Mouse (Mus musculus) CH12.LX (cell line): ENCODE data around the gene Wars2.

Experiments
- CTCF ChIP-seq, 2 experiments: IDR thresholded peaks in 1 of 2; conservative IDR thresholded peaks in 1 of 2; 2 replicates each; pipeline ENCODE4 v1.5.1; 2011 to 2012; ENCODE audit warnings: low read depth in 2 of 2, low read length in 2 of 2, improper control_type of control experiment in 1 of 2, inconsistent platforms in 1 of 2, mild to moderate bottlenecking in 1 of 2, moderate library complexity in 1 of 2
- EP300 ChIP-seq: IDR thresholded peaks from 2 replicates; pipeline ENCODE4 v1.6.1; 2011; ENCODE audit warnings: low read length, improper control_type of control experiment
- ETS1 ChIP-seq: conservative IDR thresholded peaks from 2 replicates; pipeline ENCODE4 v1.6.1; 2012; ENCODE audit warnings: low read depth, mild to moderate bottlenecking, inconsistent platforms, low read length, improper control_type of control experiment, moderate library complexity
- GABPA ChIP-seq: IDR thresholded peaks from 2 replicates; pipeline ENCODE4 v1.6.1; 2012; ENCODE audit warnings: low read depth, low read length, improper control_type of control experiment, inconsistent platforms; ENCODE audit not compliant: insufficient replicate concordance
- HCFC1 ChIP-seq: IDR thresholded peaks from 2 replicates; pipeline ENCODE4 v1.6.1; 2012; ENCODE audit warnings: low read depth, mild to moderate bottlenecking, inconsistent platforms, low read length, improper control_type of control experiment
- MAFK ChIP-seq: IDR thresholded peaks from 2 replicates; pipeline ENCODE4 v1.6.1; 2011; ENCODE audit warnings: low read length, improper control_type of control experiment; ENCODE audit not compliant: insufficient replicate concordance
- MAX ChIP-seq: IDR thresholded peaks from 2 replicates; pipeline ENCODE4 v1.6.1; 2011; ENCODE audit warnings: low read length, improper control_type of control experiment
- MEF2A ChIP-seq: IDR thresholded peaks from 2 replicates; pipeline ENCODE4 v1.6.1; 2014; ENCODE audit warnings: low read depth, mild to moderate bottlenecking, inconsistent platforms, low read length, improper control_type of control experiment, borderline replicate concordance
- NRF1 ChIP-seq: IDR thresholded peaks from 2 replicates; pipeline ENCODE4 v1.6.1; 2014; ENCODE audit warnings: low read depth, mild to moderate bottlenecking, inconsistent platforms, low read length, improper control_type of control experiment, moderate library complexity
- PAX5 ChIP-seq: IDR thresholded peaks from 2 replicates; pipeline ENCODE4 v1.6.1; 2012; ENCODE audit warnings: low read length, inconsistent platforms, mixed read lengths
- POLR2A ChIP-seq: IDR thresholded peaks from 2 replicates; pipeline ENCODE4 v1.6.1; 2011; ENCODE audit warnings: low read depth, mild to moderate bottlenecking, improper control_type of control experiment, low read length
- RCOR1 ChIP-seq: conservative IDR thresholded peaks from 2 replicates; pipeline ENCODE4 v1.6.1; 2012; ENCODE audit warnings: low read depth, mild to moderate bottlenecking, inconsistent platforms, low read length, improper control_type of control experiment
- TCF12 ChIP-seq: IDR thresholded peaks from 2 replicates; pipeline ENCODE4 v1.6.1; 2014; ENCODE audit warnings: low read depth, mild to moderate bottlenecking, inconsistent platforms, low read length, improper control_type of control experiment
- USF2 ChIP-seq: conservative IDR thresholded peaks from 2 replicates; pipeline ENCODE4 v1.6.1; 2011; ENCODE audit warnings: low read depth, low read length, improper control_type of control experiment

DNA sequence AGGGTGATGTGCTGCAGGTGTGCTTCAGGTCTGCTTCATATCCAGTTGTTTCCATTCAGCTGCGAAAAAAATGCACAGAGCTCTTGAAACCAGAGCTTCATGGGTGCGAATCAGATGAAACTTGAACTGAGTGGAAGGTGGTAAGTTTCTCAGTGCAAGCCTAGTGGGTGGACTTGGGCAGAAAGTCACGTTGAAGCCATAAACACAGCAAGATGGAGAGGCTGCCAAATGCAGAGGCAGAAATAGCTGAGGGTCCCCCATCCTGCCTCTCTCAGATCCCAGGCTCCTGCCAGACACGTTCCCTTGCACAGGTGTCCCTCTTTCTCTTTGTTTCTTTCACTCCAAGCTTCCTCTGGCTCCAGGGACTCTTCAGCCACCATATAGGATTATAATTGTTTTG is 140.6 kb downstream of the Wars2 start:
- TF ChIP-seq MAX (no peak), PAX5 (no peak), GABPA (no peak), CTCF (conservative IDR thresholded peaks at IDR 0.05 in 1 of 2, IDR thresholded peaks at IDR 0.05 in 1 of 2; ENCODE audit: low read depth in 2 of 2, low read length in 2 of 2) (no peak), MEF2A (no peak), TCF12 (no peak), POLR2A (no peak), HCFC1 (no peak), ETS1 (no peak), USF2 (no peak), NRF1 (no peak), RCOR1 (no peak), EP300 (no peak), MAFK (no peak)
